Mouse (Mus musculus) regulatory T cell (primary cell): ENCODE data around the gene Snrpe.

Experiments used
- in situ Hi-C: fragments of 300-600 bp; cut with MboI, MseI; formaldehyde crosslinking; loops from one replicate; pipeline ENCODE4 v1.15.1; 2025; ENCODE audit warnings: high pct_unique_total_duplicates

Gene Snrpe

GRCm38 (mm10) chr1:133609771-133610502, at the start of gene Snrpe:
Snrpe (minus strand) TSS chr1:133610291.
- in situ Hi-C loops = loop anchor here (10.0 kb wide), 1 partner anchor 565 kb away; the partner anchor contains the start of gene Pik3c2b

- in situ Hi-C loops = no loop called here
These were observed 48.8 kb upstream of the Snrpe start for GRCm38 (mm10) chr1:133658878-133659277.

- in situ Hi-C loops = no loop called here
These were observed 46.7 kb upstream of the Snrpe start for GRCm38 (mm10) chr1:133656811-133657210.

DNA sequence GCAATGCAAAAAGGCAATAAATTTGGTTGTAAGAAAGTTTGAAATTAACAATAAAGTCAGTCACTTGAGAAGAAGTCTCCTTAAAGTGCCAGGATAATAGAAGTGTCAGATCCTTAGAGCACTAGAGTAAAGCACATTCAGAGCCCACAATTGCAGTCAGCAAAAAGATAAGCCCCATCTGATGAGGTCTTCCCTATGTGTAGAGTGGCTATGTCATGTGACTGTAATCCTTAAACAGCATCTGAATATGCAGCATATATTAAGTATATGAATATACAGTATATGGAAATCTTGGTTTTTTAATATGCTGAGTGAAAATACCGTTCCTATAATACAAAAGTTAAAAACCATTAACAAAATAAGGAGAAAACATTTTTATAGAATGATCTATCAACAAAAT, 42.9 kb upstream of the Snrpe start:
- in situ Hi-C loops = no loop called here

DNA sequence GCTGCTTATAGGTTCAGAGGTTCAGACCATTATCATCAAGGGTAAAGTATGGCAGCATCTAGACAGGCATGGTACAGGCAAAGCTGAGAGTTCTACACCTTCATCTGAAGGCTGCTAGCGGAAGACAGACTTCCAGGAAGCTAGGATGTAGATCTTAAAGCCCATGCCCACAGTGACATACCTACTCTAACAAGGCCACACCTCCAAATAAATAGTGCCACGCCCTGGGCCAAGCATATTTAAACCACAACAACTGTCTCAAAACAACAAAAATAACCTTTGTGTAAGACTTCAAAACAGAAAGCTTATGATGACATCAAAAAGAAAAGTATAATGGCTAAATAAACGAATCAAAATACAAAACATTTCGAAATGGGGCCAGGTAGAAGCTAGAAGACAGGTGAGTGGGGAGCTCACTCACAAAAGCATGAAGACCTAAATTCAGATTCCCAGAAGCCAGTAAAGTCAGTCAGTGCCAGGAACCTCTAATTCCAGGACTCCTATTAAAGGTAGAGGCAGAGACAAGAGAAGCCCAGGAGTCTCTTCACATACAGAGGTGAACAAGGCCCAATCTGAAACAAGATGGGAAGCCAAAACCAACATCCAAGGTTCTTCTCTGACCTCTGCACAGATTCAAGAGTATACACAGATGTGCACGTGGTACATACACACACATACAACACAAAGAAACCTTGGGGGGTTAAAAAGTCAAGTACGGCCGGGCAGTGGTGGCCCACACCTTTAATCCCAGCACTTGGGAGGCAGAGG, 40.4 kb upstream of the Snrpe start:
- in situ Hi-C loops = no loop called here

DNA sequence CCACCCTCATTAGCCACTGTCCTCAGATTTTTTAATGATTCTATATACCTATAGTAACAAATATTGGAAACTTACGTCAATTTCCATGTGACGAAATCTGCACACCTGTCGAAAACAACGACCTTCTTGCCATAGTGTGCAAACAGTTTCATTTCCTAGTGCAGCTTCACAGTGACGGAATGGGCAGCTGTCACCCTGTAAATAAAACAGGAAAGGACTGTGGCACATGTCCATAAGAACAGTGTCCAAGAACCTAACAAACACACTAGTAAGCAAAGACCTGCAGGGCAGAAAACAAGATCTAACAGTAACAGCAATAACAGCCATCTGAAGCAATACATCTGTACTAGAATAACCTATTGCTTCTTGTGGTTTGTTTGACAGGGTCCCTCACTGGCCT, 35.6 kb upstream of the Snrpe start:
- in situ Hi-C loops = no loop called here

- in situ Hi-C loops = no loop called here
These were observed 31.1 kb upstream of the Snrpe start for GRCm38 (mm10) chr1:133641163-133641562.

GRCm38 (mm10) chr1:133638517-133638916, 28.4 kb upstream of the Snrpe start:
- in situ Hi-C loops = no loop called here

DNA sequence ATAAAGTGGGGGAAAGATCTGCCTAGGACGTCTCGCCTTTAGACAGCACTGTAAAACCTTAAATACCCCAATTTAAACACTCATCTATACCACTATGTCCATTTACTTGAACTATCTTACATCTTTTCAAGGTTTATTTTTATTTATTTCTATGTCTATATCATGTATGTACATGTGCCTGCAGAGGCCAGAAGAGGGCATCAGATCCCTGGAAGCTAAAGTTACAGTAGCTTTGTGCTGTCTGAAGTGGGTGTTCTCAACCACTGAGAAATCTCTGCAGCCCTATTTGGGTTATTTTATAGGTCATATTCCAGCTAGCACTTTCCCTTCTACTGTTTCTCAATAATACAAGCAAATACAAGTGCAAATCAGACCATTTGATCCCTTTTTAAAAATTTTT, 22.1 kb upstream of the Snrpe start:
- in situ Hi-C loops = no loop called here

GRCm38 (mm10) chr1:133625052-133625451, 15.0 kb upstream of the Snrpe start:
- in situ Hi-C loops = loop anchor here (10.0 kb wide), 1 partner anchor 630 kb away; no protein-coding TSS in a partner anchor

DNA sequence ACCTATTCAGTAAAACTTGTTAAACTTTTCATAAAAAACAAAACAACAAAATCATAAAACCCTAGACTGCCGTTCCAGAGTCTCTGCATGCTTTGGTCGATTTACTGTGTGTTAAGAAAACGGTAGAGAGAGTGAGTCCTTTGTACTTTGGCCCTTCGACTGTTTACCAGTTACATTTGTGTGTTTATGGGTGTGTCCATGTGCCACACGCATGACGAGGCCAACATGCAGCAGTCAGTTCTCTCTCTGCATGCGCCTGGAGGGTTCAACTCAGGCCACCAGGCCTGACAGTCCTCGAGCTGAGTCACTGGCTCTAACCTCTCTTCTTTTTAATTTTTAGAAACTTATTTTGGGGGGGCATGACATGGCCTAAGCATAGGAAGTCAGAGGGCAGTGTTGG, 8.2 kb upstream of the Snrpe start:
- in situ Hi-C loops = no loop called here

DNA sequence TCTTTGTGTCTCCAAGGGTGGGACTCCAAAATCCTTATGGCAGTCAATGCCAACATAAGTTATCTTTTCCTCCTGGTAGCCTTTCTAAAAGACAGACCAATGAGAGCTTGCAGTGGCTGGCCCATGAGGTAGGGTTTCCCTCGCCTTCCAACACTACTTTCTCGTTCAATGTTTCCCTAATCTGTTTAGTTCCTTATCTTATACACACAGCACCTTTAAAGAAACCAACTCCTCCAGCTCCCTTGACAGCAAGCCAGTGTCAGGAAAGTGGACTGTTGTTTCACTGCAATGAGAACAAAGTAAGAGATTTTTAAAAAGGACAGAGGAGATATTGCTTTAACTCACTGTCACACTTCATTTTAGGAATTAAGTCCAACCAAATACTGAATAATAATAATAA, 7.8 kb upstream of the Snrpe start:
- in situ Hi-C loops = no loop called here

- in situ Hi-C loops = no loop called here
These were observed 3.7 kb upstream of the Snrpe start for GRCm38 (mm10) chr1:133613817-133614216.

DNA sequence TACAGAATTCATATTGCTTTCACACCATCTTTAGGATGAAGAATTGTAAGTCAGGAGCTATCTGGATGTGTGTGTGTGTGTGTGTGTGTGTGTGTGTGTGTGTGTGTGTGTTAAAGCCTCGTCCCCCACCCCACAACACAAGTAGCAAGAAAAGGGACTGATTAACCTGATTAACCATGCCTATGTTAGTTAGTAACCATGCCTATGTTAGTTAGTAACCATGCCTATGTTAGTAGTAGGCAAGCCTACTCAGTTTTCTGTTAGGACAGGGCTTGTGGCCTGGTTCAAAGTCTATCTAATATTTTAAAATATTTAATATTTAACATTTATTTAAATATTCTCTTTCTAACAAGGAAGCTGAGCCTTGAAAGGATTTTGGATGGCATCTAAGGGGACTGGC, 1.3 kb upstream of the Snrpe start:
- in situ Hi-C loops = no loop called here

DNA sequence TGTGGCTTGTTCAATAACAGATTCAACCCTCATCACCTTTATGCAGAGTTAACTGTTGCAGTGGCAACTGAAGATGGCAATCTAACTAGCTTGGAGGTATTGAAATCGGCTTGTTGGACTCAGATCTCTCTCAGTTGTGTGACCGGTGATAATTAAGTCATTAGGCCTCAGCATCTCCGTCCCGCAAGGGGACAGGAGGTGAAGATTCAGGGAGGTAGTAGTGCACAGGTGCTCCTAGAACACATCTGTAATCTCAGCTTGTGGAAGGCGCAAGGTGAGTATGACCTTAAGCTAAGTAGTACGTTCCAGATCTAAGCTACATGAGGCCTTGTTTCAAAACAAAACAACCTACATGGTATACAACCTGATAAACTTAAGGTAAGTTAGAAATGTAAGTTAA, 510 bp upstream of the Snrpe start:
- in situ Hi-C loops = no loop called here

GRCm38 (mm10) chr1:133603174-133603573, 6.9 kb downstream of the Snrpe start:
- in situ Hi-C loops = loop anchor here (5.0 to 10.0 kb wide), 2 partner anchors 216 to 558 kb away; partner anchors contain the start of gene Pik3c2b

- in situ Hi-C loops = no loop called here
These were observed 13.6 kb downstream of the Snrpe start for GRCm38 (mm10) chr1:133596298-133597007.

DNA sequence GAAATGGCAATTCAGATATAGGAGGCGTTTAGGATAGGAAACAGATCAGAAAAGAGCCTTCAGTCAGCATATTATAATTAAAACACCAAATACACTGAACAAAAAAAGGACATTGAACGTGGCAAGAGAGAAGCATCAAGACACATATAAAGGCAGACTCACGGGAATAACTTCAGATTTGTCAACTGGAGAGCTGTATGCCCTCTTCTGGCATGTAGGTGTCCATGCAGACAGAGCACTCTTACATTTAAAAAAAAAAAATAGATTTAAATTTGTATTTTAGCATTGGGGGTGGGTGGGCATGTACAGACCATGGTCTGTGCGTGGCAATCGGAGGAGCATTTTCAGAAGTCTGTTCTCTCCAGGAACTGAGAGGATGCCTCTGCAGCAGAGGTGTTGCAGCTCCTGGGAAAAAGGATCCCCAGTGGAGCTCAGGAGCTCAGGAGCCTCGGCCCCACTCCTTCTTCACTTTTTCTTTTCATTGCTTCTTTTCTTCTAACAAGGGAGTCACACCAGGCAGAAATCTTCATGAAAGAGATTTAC, 24.0 kb downstream of the Snrpe start:
- in situ Hi-C loops = no loop called here

DNA sequence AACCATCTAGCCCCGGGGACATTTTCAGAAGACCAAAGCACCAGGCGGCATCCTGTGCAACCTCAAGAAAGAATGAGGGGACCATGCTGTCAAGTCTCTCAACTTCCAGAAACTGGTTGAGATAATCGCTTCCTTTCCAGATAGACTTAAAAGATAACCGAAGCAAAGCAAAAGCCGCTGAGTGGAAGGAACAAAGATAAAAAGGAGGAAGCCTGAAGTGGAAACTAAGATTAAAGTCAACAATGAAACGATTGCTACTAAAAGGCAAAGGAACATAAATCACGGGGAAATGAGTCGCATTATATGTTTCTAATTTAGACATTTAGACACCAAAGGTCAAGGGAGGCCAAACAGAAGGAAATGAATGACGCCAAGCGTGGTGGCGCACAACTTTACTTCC, 38.8 kb downstream of the Snrpe start:
- in situ Hi-C loops = no loop called here
